Mouse (Mus musculus): Measurements from ENCODE around the gene Zbtb43.

Gene Zbtb43

DNA sequence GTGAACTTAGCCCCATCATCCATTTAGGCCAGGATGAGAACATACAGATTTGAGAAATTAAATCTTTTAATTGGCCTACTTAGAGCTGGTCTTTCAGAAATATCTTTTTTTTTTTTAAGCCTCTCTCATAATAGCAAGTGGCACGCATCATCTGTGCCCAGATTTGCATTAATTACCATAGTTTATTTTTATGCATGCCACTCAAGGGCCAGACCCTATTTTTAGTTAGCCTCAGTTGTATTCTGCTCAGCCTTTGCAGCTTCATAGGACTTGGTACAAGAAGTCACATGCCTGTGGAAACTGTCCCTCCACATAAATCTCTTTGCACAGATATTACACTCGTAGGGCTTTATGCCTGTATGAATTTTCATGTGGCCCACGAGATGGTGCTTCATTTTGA is 14.9 kb downstream of the Zbtb43 start:
- no peak for DNase-seq

DNA sequence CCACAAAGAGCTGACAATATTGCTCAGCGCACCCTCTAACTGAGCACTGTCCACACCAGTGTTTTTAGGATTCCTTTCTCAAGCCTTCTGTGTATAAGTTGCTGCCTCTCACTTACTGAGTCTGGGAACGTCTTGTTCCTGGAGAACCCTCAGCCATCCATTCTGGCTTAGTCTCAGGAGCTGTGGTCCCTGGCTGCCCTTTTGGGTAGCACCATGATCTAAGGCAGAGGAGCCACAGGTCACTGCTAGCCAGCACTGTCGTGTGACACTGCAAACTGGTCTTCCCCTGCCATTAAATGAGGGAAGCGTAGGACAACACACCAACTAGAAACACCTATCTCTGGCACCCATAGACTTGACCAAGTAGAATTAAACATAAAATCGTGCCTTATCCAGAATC is 15.6 kb downstream of the Zbtb43 start:
- no peak for DNase-seq

DNA sequence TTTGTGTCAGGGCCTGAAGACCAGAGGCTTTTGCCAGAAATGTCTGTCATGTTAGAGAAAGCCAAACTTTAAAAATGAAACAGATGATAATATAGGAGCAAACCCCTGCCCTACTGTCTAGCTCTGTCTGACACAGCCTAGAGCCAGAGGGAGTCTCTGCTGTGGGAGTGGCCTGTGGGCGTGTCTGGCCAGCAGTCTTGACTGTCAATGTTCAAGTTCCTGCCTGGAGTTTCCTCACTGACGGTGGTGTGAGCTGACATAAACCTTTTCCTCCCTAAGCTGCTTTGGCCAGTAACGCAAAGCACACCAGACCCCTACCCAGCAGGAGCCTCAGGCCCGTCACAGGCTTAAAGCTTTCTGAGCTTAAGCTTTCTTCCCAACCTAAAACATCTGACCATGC is 16.2 kb downstream of the Zbtb43 start:
- DNase-seq: no peak

DNA sequence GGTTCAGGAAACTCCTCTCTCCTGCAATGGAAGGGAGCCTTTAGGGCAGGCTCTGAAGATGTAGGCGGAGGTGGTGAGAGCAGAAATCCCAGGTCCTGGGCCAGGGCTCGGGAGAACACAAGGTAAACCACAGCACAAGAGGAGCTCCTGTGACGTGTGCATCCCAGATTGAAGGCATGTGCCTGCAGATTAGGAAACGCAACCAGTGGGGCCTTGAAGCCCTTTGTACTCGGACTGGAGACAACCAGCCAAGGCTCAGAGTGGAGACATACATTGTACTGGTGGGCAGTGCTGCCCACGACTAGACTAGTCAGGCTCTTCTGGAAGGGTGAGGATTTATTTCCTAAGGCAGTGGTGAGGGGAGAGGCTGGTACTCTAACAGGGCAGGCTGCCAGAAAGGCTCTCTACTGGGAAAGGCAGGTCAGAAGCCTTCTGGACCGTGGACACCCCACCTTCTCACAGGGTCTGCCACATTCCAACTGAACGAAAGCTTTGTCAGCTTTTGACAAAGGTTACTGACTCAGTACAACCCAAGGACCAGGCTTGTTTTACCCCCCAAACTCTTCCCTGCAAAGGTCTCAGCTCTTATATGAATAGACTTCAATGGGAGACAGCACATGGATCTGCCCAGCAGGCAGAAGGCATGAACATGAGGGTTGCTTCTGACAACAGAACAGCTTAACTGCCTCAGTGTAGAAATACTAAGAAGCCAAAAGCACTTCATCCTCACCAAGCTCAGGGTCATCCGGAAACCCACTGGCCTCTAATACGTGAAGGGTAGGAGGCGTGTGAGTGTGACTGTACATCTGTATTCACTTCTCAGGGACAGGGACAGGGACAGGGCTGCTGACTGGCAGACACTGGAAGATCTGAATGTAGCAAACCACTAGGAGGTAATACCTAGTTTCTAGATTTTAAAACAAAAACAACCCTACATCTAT is 17.1 kb downstream of the Zbtb43 start:
- DNase-seq: no peak

DNA sequence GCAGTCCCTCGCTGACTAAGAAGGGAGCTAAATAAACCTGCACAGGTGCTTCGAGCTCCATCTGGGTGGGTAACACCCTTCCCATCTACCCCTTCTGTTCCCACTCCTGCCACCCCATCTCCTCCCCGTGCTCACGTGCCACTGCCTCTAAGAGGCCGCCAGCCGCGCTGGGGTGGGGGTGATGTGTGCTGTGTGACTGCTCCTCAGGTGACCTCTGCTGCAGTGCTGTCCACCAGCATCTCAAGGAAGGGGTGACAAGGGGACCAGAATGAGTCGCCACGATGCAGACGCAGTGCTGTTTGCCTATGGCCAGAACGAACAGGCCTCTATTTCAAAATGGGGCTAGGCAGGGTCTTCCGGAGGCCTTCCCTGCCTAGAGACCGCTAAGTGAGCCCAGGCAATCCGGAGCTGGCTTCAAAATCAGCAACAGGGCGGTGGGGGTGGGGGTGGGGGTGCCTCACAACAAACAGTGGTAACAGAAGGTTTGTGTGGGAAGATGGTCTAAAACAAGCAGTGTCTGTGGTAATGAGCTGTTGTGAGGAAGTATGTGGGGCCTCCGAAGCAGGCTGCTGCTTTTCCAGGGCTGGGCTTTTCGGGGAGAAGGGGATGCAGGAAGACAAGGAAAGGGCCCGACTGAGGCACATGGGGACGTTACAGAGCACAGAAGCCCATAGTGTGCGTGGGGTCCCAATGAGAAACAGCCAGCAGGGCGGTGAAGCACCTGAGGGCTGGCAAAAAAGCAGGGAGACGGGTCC is 19.1 kb downstream of the Zbtb43 start:
- no peak for DNase-seq

DNA sequence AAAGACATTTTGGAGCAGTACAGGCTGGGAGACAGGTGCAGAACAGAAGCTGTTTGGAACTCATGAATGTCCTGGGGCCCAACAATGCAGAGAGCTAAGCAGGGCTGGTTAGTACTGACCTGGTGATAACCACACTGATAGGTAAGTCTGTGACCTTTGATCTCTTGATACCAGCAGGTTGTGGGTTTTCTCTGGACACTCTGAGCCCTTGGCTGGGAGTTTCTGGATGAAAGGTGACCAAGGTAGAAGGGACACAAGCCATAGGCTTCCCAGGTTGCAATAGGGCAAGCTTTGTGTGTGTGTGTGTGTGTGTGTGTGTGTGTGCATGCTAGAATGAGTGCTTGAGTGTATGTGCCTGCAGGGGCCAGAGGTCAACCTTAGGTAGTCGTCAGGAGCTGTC is 21.6 kb downstream of the Zbtb43 start:
- no peak for DNase-seq

DNA sequence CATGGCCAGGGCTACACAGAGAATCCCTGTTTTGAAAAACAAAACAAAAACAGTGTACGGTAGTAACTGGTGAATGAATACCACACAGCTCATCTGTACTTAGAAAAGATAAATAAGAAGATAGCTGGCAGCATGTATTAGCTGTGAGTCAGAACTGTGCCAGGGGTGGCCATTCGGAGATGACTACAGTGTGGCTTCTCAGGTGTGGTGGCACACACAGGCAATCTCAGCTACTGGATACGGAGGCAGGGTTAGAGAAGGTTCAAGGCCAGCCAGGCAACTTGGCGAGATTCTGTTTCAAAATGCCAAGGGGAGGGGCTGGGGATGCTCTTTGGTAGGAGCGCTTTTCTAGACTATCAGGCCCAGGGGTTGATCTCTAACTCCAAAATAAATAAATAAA is 22.6 kb downstream of the Zbtb43 start:
- DNase-seq: no peak

DNA sequence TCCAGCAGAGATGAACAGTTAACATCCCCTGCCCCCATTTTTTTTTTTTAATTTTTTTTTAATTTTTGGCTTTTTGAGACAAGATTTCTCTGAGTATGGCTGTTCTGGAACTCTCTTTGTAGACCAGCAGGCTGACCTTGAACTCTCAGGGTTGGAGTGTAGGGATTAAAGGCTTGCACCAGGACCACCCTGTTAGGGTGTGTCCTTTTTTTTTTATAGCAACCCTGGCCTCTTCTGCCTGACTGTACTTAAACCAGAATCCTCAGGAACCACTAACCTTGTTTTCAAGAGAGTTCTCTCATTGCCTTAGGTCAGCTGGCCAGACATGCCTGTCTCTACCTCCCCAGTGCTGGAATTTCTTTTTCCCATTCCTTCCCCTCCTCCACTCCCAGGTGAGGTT is 23.5 kb downstream of the Zbtb43 start:
- DNase-seq: no peak

DNA sequence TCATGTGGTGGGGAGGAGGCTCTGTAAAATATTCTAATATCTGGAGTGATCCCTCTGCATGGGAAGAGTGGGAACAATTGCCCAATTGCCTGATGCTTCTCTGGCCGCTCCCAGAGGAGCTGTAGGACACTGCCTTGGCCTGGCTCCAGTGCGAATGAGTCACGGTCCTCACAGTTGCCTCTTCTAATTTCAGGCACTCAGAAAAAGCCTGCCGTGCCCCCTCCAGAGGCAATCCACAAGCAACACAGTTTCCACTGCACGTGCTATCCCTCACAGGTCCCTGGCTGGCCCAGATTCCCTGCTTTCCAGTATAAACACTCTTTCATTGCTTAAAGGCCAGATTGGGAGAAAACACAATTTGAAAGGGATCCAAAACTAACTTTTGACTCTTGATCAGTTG is 24.0 kb downstream of the Zbtb43 start:
- DNase-seq: no peak

DNA sequence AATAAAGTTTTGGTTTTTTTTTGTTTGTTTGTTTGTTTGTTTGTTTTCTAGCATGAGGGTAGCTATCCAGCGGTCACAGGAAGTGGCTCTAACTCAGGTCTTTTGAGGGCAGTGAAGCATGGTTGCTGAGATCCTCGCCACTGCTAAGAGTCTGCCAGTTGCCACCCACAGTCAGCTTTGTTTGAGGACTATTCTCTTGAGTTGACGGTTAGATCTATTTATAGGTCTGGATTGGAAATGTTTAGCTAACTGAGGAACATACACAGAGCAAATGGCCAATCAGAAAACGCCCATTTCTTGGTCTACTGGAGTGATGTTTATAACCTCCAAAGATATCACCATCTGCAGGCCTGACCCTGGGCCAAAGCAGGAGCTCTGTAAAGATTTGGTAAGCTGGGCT is 25.7 kb downstream of the Zbtb43 start:
- no peak for DNase-seq

DNA sequence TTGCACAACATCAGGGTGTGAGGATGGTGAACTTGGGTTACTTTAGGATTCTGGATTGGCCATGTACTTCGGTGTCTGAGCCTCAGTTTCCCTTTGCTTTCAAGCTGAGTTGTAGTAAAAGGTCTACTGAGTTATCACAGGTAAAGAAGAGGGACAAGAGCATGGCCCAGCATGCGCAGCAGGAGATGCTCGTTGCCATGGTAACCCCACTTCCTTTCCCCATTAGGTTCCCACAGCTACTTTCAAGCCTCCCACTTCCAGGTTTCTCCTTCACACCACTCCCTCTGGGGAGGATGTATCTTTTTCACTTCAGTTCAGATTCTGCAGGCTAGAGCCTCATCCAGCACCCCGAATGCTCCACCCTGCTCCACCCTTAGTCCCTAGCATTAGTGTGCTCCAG is 27.5 kb downstream of the Zbtb43 start:
- DNase-seq: no peak

DNA sequence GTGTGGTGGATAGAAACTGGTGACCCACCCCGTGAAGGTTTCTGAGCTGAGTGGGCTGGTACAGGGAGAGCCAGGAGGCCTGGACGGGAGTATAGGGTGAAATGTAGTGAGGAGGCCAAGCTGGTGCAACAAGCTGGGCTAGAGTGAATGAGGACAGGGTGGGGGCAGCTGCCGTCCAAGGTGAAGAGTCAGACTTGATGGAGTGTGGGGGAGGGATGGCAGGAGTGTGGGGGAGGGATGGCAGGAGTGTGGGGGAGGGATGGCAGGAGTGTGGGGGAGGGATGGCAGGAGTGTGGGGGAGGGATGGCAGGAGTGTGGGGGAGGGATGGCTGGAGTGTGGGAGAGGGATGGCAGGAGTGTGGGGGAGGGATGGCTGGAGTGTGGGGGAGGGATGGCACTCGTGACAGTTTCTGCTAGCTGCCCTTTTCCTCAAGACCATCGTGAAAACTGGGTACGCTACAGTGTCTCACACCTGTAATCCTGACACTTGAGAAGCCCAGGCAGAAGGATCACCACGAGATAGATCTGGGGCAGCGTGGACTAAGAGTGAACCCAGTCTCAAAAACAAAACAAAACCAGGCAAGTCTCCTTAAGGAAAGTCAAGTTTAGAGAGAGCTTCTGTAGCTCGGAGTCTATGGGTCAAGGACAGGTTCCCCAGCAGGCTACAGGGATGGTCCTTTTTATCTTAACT is 28.2 kb downstream of the Zbtb43 start:
- no peak for DNase-seq

DNA sequence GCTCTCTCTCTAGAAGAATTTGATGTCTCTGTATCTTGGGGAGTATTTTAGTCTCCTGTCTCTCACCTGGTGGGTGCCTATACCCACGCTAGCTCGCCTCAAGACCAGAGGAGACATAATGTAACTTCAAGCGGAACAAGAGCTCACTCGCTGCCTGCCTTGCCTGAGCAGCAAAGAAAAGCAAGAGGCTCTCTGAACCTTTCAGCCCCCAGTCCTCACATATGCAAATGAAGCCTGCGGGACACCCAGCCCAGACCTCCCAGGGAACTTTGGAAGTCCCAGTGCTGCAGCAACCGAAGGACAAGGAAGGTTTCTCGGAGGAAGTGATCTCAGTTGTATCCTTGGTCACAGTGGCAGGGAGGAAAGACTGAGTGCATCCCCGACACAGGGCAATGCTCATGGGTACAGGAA is 28.9 kb downstream of the Zbtb43 start:
- DNase-seq: no peak

DNA sequence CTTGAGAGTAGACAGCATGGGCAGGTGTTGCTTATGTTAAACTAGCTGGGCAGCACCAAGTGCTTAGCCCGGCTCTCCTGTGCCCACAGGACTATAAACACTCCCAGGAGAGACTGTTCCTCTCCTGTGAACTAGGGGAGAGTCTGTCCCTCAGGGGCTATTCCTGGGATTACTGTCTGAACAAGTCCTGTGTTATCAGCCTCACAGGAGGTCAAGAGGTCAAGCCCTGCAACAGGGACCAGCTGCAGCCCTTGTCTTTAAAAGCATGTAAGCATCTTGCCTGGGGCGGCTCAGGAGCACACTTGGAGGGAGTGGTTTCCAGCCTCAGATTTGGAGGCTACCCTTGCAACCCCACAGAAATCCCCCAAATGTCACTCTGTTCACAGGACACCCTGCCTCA is 30.0 kb downstream of the Zbtb43 start:
- no peak for DNase-seq

DNA sequence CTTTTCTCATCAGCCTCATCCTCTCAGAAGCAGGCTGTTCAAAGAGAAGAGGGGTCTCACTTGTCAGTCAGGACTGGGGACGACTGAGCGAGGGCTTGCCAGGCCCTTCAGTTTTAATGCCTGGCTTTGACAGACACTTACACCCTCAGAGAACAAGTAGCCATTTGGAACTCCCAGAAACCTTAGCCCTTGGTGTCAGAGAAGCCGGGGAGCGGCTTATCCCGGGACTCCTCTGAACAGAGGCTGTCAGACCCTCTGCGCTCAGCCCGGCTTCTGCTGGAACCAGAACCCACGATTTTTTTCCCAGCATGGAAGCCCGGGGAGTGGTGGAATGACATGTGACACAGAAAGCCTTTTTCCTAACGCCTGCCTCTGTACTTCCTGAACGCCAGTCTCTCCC is 31.2 kb downstream of the Zbtb43 start:
- no peak for DNase-seq

DNA sequence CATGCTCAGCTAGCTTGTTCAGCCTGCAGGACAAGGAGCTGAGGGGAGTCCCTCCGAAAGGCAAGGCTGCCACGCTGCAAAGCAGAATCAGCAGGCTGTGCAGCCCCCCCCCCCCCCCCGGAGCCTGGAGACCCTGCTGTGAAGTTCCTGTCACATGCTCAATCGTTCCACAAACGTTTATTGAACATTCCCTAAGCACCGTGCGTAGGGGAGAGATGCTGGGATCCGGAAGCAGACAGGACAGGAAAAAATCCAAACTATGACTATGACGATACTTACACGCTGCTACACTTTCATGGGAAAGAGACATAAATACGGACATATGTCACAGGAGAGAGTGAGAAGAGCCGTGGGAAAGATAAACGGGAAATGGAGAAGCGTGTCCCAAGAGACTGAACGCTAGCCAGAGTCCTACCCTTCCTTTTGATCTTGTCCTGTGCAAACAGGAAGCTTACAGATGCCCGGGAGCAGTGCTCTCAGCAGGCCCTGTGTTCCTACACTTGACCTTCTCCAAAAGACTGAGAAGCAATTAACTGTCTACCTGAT is 32.3 kb downstream of the Zbtb43 start:
- no peak for DNase-seq

DNA sequence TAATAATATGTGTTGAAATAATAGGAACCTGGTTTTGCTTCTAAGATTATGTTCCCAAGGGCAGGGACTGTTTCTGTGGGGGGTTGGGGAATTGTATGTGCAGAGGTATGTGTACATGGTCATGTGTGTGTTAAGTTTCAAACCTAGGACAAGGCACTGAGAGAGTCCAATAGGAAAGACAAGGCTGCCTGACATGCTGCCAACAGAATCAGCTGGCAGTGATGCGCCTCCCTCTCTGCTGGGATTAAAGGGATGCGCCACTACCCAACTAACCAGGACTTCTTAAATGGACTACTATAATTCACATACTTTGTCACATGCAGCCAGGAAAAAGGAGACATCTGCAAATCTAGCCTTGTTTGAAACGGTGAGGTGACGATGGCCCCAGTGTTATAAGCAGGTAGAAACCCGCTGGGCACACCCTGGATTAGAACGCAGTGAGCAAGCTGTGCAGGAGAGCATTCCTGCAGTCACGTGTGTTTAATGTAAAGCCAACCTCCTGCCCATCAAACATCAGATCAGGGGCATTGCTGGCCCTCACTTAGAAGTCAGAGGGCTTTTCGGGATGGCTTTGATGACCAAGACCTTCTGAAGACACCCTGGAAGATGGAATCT is 33.2 kb downstream of the Zbtb43 start:
- no peak for DNase-seq

DNA sequence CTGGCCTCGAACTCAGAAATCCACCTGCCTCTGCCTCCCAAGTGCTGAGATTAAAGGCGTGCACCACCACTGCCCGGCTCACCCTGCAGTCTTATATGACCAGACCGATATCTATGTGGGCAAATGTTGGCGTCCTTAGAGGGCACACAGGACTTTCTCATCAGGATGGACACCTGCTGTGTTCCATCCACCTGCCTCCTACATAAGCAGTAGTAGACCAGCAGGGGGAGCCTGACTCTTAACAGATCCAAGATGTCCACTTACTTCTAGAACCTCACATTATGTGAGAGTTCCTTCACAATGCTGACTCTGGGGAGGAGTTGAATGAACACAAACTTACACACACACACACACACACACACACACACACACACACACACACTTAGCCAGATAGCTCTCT is 35.5 kb downstream of the Zbtb43 start:
- peak; percentile 71 to 72 for DNase-seq

DNA sequence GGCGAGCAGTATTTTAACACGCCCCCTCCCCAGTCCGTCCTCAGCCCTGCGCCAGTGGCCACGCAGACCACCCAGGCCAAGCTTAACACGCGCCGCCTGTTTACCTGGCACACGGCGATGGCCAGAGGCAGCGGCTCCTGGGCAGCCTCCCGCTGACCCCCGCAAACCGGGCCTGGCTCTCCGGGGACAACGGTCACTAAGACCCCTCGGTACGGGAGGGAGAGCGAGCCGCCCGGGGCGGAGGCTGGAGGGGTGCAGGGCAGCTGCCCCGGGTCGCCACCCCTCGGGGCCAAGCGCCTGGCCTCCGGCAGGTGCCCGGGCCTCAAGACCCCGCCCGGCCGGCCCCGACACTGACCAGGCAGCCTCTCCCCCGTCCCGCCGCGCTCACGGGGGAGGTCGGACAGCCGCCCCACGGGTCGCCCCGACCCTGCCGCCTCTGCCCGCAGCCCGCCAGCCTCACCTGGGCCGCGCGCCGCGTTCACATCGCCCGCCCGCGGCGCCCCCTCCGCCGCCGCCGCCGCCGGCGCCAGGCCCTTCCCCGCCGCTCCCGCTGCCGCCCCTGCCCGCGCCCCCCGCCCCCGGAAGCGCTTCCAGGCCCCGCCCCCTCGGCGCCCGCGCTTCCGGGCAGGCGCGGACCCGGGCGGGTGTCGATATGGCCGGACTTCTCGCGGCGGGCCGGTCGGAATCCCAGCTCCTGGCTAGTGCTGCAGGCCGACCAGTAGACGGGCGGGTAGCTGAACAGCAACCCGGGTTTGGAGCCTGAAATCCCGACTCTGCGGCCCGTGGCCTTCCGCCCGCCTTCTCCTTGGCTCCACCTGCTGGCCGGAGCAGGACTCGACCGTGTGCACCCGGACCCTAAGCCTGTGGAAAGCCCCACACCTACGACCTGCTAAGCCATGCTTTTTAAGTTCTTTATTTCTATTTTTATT is 37.3 kb downstream of the Zbtb43 start, which contains the start of gene Zbtb34:
Zbtb34 (minus strand) TSS at position 554 of the 929 bp plus-strand sequence.
- peak; percentile 78 to 79 for DNase-seq

DNA sequence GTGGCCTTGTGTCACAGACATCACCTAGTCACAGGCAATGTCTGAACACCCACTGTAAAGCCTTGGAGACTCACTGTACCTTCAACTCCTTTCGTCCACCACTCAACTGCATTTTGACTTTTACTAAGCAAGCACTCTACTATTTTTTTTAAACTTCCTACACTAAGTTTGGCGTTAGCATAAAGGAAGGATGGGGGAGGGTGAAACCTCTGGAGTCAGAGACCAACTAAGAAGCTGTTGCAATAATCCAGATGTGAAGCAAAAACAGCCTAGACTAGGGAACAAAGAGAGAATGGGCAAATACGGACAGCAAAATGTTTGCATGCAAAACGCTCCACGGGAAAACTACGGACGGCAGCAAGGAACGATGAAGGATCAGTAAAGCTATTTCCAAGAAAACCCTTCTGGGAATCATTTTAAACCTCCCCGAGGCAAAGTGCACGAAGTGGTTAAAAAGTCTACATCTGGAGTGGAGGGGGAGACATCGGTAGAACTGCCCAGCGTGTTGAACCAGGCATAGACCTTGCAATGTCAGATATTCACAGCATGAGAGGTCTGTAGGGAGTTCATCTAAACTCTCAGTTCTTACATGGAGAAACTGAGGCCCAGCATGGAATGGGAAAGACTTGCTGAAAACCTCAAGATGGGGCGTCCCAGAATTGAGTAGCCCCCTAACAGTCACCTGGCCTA is 38.1 kb downstream of the Zbtb43 start:
- DNase-seq: no peak

DNA sequence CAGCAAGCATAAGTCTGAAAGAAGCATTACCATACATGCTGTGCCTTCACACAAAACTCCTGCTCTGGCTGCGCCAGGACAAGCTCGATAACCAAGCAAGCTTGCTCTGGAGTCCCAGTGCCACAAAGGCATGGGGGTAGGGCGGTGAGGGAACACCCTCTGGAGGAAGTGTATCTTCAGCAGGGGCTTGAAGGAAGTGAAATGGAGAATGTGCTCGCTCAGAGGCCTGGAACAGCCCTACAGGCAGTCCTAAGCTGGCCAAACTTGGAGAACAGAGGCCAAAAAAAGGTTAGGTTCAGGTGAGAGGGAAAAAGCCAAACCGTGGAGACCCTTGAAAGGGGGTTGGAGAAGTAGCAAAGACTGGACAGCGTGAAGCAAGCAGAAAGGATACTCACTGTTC is 39.0 kb downstream of the Zbtb43 start:
- DNase-seq: peak in 1 of 2 experiments; percentile 18

Measured in B cell, adult 2 months (primary cell).